Mouse (Mus musculus) embryo, embryonic 11.5 days (tissue): ENCODE measurements at regions not wholly inside any gene's neighbourhood (a gene's known extent, or its start where the extent isn't known, plus 50 kb on each side); places are given as distances from the start of the nearest gene placed in this dataset.

Experiments
- DNase-seq: peaks from one replicate; pipeline ENCODE4 v3.0.0-alpha.2; 2012; ENCODE audit warnings: low read depth, low spot score

DNA sequence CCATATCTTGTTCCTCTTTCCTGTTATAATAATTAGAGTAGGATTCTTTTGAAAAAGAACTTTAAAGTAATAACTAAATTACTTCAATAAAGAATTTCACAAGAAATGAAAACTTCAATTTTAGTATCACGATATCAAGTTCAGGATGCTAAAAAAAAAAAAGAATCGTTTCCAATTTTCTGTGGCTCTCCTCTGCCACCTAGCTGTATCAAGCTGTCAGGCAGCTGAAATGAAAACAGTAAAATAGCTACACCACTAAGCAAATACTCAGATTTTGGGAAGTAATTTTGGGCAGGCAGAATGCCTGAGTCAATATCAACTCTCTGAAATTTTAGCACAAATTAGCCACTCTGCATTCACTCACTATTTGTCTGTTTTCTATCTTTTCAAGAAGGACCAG is 694.5 kb upstream of the Arrdc3 start:
- DNase-seq: no peak

DNA sequence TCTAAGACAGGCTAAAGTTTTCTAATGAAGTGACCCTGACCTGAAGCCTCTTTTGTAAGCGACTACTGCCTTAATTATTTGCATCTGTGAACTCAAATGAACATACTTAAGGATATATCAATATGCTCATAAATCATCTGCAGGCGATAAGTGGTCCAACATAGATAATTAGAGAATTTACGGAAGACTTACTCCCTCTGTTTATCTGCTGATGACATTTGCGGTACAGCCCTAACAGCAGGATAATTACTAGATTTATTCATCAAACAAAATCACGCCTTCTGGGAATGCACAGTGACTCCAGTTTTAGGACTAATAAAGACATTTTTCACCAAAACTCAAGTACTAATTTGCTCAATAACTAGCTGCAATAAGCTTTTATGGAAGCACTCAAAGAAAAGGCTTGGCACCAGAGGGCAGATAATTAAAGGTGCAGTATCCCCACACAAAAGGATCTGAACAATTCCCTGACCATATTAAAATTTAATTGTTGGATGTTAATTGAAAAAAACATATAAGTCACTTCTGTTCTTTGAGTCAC is 688.0 kb upstream of the Arrdc3 start:
- peak; percentile 1 for DNase-seq

DNA sequence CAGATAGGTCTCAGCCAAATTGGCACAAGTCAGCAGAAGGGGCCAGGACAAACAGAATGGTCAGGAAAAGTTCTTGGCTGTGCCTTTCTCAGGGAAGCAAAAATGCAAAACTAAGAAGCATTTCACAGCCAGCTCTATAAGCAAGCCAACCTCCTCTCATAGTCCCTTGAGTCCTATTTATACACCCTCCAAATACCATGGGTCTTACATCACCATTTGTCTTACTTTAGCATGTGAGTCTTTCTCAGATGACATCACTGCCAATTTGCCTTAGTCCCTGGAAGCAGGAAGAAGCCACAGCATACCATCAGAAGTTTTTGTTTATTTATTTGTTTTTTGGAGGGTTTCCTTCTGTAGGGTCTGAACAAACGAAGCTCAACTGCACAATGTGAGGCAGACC is 659.1 kb upstream of the Arrdc3 start:
- DNase-seq: no peak

DNA sequence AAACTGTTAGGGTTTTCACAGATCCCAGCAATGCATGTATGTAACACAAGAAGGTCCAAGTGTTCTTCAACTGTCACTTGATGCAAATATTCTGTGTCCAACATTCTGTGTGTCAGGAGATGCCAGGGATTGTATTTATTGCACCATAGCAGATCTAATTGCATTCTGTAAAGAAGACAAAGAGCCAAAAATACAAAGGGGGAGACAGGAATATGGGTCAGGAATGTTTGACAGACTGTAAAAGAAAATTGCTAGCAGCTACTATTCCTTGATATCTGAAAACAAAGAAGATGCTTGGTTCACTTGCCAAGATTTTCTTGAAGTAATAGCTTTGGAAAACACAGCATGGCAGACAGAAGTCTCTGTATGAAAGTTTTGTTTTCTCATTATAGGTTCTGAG is 651.8 kb upstream of the Arrdc3 start:
- no peak for DNase-seq

DNA sequence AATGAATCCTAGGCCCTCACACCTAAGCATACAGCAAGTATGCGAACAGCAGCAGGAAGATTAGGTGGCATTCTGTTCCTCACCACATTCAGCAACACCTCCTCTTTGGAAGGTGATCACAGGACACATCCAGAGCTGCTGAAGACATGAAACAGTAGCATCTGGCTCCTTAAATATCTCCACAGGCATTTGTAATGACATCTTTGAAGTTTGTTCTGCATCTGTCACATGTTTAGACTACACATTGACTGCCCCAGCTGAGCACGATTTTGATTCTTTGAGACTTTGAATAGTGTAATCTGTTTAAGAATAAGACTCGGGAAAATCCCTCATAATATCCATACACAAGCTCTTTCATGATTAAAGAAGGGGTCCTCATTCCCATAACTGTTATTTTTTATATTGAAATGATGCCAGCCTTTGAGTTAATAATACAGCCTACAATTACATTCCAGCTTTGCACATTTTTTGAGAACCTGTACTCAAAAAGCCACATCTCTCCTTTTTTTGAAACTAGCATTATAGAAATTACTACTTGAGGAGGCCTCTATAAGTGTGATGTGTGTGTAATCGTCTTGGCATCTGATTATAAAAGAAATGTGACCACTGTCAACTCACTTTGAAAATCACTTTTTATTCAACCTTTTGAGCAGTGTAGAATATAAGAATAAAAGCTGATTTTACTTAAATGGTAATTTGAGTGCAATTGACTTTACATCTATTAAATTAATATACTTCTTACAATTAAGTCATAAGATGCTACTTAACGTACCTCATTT is 647.7 kb upstream of the Arrdc3 start:
- DNase-seq: no peak

DNA sequence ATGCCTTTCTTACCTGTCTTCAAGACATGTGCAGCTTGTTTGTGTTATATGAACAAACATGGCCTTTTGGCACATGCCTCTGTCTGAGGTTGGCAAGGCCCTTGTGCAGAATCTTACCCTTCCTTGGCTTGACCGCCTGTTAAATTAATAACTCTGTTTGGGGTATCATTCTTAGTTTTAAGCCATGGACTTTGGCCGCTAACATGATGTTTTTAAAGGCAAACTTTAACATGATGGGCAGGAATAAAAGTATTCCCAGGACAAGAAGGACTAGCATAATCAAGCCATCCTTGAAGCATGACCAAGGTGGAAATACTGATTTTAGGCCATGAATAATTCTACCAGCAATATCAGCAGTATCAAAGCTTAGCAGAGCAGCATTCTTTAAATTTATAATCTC is 620.4 kb upstream of the Arrdc3 start:
- DNase-seq: no peak

DNA sequence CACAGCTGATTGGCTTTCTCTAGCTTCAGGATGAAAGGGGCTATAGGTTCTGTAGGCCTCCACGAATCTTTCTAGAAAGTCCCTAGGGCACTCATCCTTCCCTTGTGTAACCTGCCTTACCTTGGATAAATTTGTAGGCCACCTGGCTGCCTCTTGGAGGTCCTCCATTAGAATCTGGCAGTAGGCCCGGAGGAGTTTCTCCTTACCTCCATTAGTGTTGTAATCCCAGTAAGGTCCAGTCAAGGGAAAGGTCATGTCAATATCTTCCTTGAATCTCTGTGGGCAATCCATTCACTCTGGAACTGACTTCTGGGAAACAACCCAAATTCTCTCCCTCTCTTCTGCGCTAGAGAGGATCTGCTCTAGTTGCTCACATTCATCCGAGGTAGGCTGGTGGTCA is 616.1 kb upstream of the Arrdc3 start:
- no peak for DNase-seq

DNA sequence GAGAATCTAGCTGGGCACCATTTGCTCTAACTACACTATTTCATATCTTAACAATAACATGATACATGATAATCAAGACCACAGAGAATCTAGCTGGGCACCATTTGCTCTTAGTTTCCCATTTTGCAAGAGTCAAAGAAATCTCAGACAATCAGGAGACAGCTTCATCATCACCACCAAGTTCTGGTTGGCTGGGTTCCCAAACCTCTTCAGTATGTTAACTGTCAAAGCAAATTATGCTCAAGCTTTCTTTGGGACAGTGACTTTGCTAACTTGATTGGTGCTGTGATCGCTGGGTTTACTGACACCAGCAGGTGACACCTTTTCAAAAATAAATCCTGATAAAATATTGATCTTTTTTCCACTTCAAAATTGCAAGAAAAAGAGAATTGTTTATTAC is 609.2 kb upstream of the Arrdc3 start:
- no peak for DNase-seq

DNA sequence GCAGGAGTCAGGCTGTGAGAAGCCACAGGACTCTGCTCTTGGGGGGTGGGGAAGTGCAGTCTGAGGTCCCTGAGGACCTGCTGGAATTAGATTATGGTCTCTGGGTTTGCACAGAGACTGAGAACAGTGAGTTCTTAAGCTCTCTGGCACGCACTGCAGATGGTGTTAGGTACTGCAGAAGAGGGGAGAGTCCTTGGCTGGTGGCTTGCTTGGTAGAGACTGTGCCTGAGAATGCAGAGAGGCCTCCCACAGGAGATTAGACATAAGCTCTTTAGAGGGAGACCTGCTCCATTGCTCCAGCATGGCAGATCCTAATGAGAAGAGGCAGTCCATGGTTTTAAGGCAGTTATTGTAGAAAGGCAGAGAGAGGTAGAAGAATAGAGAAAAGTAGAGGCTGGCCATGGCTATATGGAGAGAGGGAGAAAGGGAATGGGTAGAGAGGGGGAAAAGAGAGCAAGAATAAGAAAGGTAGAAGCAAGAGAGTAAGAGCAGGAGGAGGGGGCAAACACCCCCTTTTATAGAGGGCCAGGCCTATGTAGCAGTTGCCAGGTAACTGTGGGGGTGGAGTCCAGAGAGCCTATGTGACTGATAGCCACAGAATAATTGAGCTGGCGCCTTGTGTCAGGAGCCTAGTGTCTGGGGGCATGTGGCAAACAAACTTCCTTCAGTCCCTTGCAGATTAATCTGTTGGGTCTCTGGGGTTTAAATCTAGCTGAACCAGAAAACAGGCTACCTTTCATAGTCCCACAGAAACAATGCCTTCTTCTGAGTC is 591.3 kb upstream of the Arrdc3 start:
- DNase-seq: no peak

DNA sequence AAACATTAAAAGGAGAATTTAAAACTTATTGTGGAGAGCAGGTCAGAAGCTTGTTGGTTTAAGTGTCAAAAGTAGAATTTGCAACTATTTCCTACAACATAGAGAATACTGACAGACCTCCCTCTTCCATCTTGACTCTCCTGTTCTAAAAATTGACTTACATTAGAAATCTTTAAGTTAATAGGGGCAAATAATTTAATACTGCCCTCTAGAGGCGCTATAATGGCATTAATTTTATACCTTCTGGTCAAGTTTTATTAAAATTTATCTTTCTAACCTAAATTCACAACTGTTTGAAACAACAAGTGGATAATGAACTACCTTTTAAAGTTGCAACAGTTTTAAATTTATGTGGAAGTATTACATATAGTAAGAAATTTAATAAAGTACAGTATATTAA is 587.5 kb upstream of the Arrdc3 start:
- no peak for DNase-seq

DNA sequence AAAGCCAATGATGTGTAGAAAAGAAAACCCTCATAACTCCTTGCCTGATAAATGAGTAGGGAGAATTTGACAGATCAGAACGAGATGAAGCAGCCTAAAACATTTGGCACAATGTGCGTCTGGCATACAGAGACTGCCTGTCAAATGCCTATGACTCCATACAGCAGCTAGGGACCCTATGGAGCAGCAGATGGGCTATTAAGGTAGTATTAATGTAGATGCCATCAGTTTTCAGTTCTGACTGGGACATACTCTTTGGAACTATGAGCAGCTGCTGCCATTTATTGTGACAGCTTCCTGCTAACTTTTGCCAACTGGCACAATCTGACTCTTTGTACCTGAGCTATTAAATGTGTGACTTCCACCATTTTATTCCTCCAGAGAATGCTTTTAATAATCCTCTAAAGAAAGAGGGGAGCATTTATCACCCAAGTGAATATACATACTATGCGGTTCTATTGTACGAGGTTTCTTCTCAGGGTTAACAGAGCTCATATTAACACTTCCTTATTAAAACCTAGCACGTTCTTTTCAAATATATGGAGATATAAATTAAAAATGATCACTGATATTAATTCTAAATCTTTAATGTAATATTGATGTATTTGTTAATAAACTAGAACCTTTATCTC is 549.0 kb upstream of the Arrdc3 start:
- no peak for DNase-seq

DNA sequence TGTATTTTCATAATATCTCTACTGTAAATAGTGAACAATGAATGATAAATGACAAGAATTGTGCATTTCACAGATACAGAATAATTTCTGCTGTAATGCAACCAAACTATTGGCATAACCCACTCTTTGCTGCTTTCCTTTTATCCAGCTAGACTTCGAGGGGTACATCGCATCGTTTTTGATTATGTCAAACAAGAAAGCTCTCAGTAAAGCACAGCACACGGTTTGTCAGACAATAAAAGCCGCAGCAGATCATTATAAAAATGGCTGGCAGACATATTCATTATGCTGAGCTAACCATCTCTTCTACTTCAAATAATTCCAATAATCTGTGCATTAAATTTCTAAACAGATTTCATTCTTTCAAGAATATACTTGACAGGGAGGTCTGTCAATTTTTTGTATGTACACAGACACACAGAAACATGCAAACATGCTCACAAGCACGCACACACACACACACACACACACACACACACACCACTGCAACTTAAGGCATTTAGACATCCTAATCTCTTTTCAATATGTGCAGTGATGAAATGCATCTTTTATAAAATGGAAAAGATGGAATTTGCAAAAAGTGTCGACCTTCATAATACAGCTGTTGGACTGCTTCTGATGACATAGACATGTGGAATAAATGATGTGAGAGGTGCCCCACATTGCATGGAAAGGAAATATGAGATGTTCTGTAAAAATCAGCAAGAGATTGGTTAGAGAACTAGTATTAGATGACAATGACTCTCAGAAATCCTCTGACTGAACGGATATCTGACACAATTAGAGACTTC is 548.1 kb upstream of the Arrdc3 start:
- DNase-seq: no peak

DNA sequence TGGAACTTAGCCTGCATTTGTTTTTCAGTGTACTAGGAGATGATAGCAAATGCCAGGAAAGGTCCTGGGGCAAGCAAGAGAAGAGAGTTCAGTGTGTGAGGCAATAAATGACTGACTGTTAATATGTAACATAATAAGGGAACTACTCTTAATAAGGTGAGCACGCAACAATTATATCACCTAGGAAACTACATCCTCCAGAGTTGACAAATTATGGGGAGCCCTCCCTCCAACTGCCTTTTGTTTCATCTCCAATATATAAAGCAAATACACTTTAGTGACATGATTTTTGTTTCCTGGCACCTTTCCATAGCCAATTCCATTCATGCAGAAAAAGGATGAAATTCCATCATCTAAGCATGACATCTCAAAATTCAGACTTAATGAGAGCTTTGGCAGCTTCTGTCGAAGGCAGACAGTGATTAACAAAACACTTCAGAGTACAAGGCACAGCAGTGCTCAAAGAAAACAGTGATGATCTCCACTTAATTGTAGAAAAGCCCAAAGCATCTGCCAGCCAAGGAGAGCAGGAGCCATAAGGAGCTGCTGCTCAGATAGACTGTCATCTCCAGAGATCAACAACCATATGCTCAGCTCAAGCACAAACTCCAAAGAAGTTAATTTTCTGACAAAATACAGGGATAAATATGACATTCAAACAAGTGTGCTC is 536.1 kb upstream of the Arrdc3 start:
- DNase-seq: no peak

DNA sequence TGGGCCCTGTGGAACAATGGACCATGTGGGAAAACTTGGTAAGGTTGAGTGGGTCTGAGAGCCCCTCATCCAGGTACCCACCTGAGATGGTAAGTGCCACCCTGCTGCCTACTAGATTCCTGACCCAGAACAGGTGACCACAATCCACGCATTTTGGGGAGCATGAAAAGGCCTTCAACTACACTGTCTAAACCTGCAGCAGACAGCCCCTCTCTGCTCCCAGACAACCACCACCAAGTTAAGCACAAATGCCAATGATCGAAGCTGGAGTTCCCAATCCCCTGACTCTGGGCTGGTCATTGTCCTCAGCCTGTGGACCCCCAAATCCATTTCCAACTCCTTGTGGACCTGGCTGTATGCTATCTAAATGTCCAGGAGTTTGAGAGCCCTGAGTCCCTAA is 517.2 kb upstream of the Arrdc3 start:
- DNase-seq: no peak

DNA sequence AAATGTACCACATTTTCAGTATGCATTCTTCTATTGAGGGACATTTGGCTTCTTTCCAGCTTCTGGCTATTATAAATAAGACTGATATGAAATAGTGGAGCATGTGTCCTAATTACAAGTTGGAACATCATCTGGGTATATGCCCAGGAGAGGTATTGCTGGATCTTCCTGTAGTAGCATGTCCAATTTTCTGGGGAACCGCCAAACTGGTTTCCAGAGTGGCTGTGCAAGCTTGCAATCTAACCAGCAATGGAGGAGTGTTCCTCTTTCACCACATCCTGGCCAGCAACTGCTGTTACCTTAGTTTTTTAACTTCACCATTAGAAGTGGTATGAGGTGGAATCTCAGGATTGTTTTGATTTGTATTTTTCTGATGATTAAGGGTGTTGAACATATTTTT is 512.7 kb upstream of the Arrdc3 start:
- no peak for DNase-seq

DNA sequence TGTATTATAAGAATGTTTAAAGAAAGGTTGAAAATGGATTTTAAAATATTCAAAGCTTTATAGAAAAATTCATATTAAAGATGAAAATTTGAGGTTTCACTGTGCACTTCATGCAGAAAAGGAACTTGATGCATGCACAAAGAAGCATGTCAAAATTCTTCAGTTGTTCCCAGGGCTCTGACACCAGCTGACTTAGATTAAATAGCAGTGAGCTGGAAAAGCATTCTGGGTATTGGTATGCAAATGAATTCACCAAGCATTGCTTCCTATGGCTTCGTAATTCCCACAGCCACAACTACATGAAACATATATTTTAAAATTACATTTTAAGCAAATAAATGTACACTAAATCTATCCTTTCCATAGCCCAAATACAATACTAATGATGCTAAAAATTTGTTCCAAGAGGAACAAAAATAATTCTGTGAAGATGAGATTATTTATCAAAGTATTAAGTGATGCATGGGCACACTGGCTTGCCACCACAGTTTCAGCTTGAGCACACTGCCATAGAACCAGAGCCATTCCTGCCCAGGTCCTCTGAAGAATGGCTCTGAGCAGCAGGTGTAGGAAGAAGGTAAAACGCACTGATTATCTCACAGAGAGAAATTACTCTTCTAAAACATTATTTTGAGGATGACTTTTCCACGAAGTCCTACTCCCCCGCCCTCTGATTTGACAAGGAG is 501.8 kb upstream of the Arrdc3 start:
- DNase-seq: no peak

DNA sequence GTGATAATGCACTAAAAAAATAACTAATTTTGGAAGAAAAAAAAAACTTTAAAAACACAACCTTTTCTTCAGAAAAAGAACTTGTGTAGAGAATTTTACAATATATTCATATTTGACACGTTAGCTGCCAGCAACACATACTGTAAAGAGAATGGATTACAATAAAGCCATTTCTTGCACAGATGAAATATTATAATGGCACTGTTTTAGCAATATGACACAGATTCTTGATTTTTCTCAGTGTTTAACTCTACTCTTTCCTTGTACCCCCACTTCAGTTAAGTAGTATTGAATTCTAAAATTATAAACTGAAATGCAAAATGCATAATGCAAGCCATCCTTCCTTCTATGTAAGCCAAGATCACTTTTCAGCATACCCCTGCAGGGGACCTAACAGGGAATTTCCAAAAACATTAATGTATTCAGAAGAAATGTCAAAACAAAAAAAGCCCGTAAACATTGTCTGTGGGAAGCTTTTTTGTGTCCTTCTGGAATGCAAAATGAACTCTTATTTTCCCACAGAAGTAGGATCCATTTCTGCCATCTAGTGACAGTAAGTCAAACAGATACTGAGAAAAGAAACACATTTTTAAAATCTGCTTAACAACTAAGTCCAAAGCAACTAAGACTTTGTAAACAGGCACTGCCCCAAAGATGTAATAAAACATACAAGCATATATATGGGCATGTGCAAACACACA is 501.1 kb upstream of the Arrdc3 start:
- DNase-seq: no peak

DNA sequence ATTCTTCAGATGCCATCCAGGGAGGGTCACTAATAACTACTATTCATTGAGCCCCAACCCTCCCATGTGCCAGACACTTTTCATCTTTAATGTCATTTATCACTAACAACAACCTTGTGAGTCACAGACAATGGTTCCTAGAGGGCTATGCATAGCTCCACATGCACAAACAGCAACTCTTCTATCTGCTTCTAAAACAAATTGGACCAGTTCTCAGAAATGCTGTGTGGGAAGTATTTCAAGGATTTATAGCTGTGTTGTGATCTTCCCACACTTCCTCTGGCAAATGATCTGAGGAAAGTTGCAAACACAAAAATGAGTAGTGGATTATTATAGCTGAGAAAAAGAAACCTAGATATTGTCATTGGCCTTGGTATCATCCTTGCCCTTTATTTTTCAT is 474.3 kb upstream of the Arrdc3 start:
- no peak for DNase-seq

DNA sequence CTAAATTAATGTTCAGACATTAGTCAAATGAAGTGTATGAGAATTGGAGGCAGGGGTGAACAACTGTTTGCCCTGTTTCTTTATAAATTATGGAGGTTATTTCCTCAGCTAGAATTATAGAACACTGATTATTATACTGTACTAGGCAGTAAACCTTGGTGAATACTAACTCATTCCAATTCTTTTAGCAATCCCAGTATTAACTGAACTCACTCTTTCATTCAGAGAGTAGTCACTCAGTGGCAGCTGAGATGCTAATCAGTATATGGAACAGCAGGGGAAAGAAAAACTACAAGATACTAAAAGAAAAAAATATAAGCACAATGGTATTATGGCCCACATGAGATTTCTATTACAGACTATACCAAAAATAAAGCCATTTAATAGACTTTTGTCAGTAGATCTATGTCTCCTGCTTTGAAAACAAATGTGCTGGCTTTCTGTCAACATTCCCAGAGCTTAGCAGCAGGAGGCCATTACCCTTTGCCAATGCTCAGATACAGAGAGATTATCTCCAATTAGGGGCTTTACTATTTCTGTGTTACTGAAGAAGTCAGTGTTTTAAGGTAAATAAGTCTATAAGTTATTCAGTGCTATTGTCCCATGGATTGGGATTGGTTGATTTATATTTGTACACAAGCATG is 473.3 kb upstream of the Arrdc3 start:
- no peak for DNase-seq
